Mouse (Mus musculus) MEL (cell line): ENCODE measurements around the gene Prpf19. TPM values are rescaled to one million over a fixed set of nuclear protein-coding genes. Genes with fewer than 3 reads are reported as not detected.

Experiments
- DNase-seq: peaks from one replicate; pipeline ENCODE4 v3.0.0; 2011; ENCODE audit warnings: low read depth, low spot score
- H3K27ac ChIP-seq: 2 replicates; pipeline ENCODE4 v1.5.1; 2012; ENCODE audit warnings: low read depth, mild to moderate bottlenecking, control low read depth, low read length, moderate library complexity; ENCODE audit not compliant: control insufficient read depth
- H3K27me3 ChIP-seq, 2 experiments: fragments of 150-350 bp in 1 of 2; sonication (generic) in 1 of 2; 2 replicates each; pipeline ENCODE4 v1.6.1; 2012; ENCODE audit warnings: low read length in 2 of 2, mild to moderate bottlenecking in 2 of 2, improper control_type of control experiment in 1 of 2, moderate library complexity in 1 of 2; ENCODE audit not compliant: insufficient read depth in 2 of 2, control insufficient read depth in 1 of 2
- H3K36me3 ChIP-seq, 2 experiments: 2 replicates each; pipeline ENCODE4 v1.6.1; 2012 to 2014; ENCODE audit warnings: low read length in 2 of 2, improper control_type of control experiment in 1 of 2, inconsistent platforms in 1 of 2, mild to moderate bottlenecking in 1 of 2; ENCODE audit not compliant: insufficient read depth in 2 of 2, control insufficient read depth in 1 of 2
- H3K4me1 ChIP-seq, 2 experiments: fragments of 150-350 bp in 1 of 2; sonication (generic) in 1 of 2; 2 replicates each; pipeline ENCODE4 v1.6.1; 2012; ENCODE audit warnings: low read length in 2 of 2, improper control_type of control experiment in 1 of 2, mild to moderate bottlenecking in 1 of 2; ENCODE audit not compliant: insufficient read depth in 2 of 2, control insufficient read depth in 1 of 2
- H3K4me3 ChIP-seq, 2 experiments: fragments of 150-350 bp in 1 of 2; sonication (generic) in 1 of 2; 2 replicates each; pipeline ENCODE4 v1.5.1; 2012; ENCODE audit warnings: low read depth in 2 of 2, low read length in 2 of 2, mild to moderate bottlenecking in 2 of 2, moderate library complexity in 2 of 2, control low read depth in 1 of 2, improper control_type of control experiment in 1 of 2; ENCODE audit not compliant: control insufficient read depth in 1 of 2, insufficient read depth in 1 of 2
- H3K79me2 ChIP-seq: 2 replicates; pipeline ENCODE4 v1.6.1; 2012; ENCODE audit warnings: mild to moderate bottlenecking, low read length, moderate library complexity; ENCODE audit not compliant: control insufficient read depth, poor library complexity, insufficient read depth
- H3K9ac ChIP-seq: 2 replicates; pipeline ENCODE4 v1.6.1; 2012; ENCODE audit warnings: low read depth, mild to moderate bottlenecking, control low read depth, low read length, moderate library complexity; ENCODE audit not compliant: control insufficient read depth, poor library complexity, severe bottlenecking
- H3K9me3 ChIP-seq: fragments of 150-350 bp; sonication (generic); replicated peaks from 2 replicates; pipeline ENCODE4 v1.6.1; 2012; ENCODE audit warnings: mild to moderate bottlenecking, low read length, improper control_type of control experiment, moderate library complexity; ENCODE audit not compliant: insufficient read depth
- BHLHE40 ChIP-seq: IDR thresholded peaks from 2 replicates; pipeline ENCODE4 v1.6.1; 2012; ENCODE audit warnings: low read depth, mild to moderate bottlenecking, inconsistent platforms, low read length, improper control_type of control experiment, borderline replicate concordance
- CTCF ChIP-seq, 3 experiments: IDR thresholded peaks in 2 of 3; conservative IDR thresholded peaks in 1 of 3; 2 replicates each; pipeline ENCODE4 v1.5.1; 2011 to 2012; ENCODE audit warnings: low read length in 3 of 3, low read depth in 2 of 3, mild to moderate bottlenecking in 2 of 3, improper control_type of control experiment in 1 of 3, inconsistent platforms in 1 of 3, mixed read lengths in 1 of 3, moderate library complexity in 1 of 3; ENCODE audit not compliant: control insufficient read depth in 1 of 3, insufficient read depth in 1 of 3, poor library complexity in 1 of 3, severe bottlenecking in 1 of 3
- EP300 ChIP-seq, 2 experiments: IDR thresholded peaks; 2 replicates each; pipeline ENCODE4 v1.6.1; 2011; ENCODE audit warnings: improper control_type of control experiment in 2 of 2, low read length in 2 of 2, low read depth in 1 of 2, mild to moderate bottlenecking in 1 of 2
- POLR2A ChIP-seq, 2 experiments: IDR thresholded peaks; 2 replicates each; pipeline ENCODE4 v1.6.1; 2011 to 2012; ENCODE audit warnings: low read length in 2 of 2, mild to moderate bottlenecking in 2 of 2, control low read depth in 1 of 2, improper control_type of control experiment in 1 of 2, low read depth in 1 of 2, moderate library complexity in 1 of 2; ENCODE audit not compliant: control insufficient read depth in 1 of 2, insufficient read depth in 1 of 2, poor library complexity in 1 of 2
- RAD21 ChIP-seq: IDR thresholded peaks from 2 replicates; pipeline ENCODE4 v1.6.1; 2011; ENCODE audit warnings: mild to moderate bottlenecking, low read depth, low read length, improper control_type of control experiment
- RCOR1 ChIP-seq: IDR thresholded peaks from 2 replicates; pipeline ENCODE4 v1.6.1; 2012; ENCODE audit warnings: low read depth, mild to moderate bottlenecking, inconsistent platforms, low read length, improper control_type of control experiment
- SIN3A ChIP-seq: IDR thresholded peaks from 2 replicates; pipeline ENCODE4 v1.6.1; 2012; ENCODE audit warnings: low read length, improper control_type of control experiment, inconsistent platforms
- SMC3 ChIP-seq: IDR thresholded peaks from 2 replicates; pipeline ENCODE4 v1.6.1; 2011; ENCODE audit warnings: low read depth, low read length, improper control_type of control experiment
- USF1 ChIP-seq: IDR thresholded peaks from 2 replicates; pipeline ENCODE4 v1.6.1; 2014; ENCODE audit warnings: low read depth, mild to moderate bottlenecking, inconsistent platforms, low read length, improper control_type of control experiment, moderate library complexity
- ZKSCAN1 ChIP-seq: IDR thresholded peaks from 2 replicates; pipeline ENCODE4 v1.6.1; 2012; ENCODE audit warnings: low read depth, mild to moderate bottlenecking, inconsistent platforms, low read length, improper control_type of control experiment, moderate library complexity
- ZMIZ1 ChIP-seq: IDR thresholded peaks from 2 replicates; pipeline ENCODE4 v1.6.1; 2012; ENCODE audit warnings: low read depth, mild to moderate bottlenecking, inconsistent platforms, low read length, improper control_type of control experiment, moderate library complexity
- ZNF384 ChIP-seq: IDR thresholded peaks from 2 replicates; pipeline ENCODE4 v1.6.1; 2012; ENCODE audit warnings: low read depth, mild to moderate bottlenecking, inconsistent platforms, low read length, improper control_type of control experiment
- polyA plus RNA-seq, 2 experiments: library from polyadenylated mRNA; stranded (reverse) in 1 of 2; unstranded in 1 of 2; fragments of >175 nt in 1 of 2; fragments of >200 nt in 1 of 2; gene quantifications; 2 replicates each; pipeline versions ENCODE4 v1.2.1 to v1.2.4; 2012; ENCODE audit warnings: low replicate concordance in 2 of 2, low read depth in 1 of 2; ENCODE audit not compliant: insufficient read length in 2 of 2, insufficient read depth in 1 of 2, missing spikeins in 1 of 2
- total RNA-seq: library from RNA; depleted of rRNA; stranded (reverse); fragments of 300-350 nt; gene quantifications from 2 replicates; pipeline ENCODE4 v1.2.3, GENCODE M21; 2012

The Prpf19 gene
- total and polyA plus RNA-seq, 3 experiments = 128 to 363 (median 158) TPM

- Histone ChIP-seq H3K9me3 (no peaks in the 10 kb centered on the region), H3K9ac (no peak overlapping the region), H3K27ac (no peak overlapping the region), H3K79me2 (no peaks in the 10 kb centered on the region), H3K36me3 (no peaks in the 10 kb centered on the region), H3K4me3 (no peak overlapping the region), H3K27me3 (peaks cover 2 to 7% of the 10 kb centered on the region in 2 experiments), H3K4me1 (no peaks in the 10 kb centered on the region)
- TF ChIP-seq SMC3 (no peak), ZKSCAN1 (no peak), POLR2A (IDR thresholded peaks at IDR 0.05; ENCODE audit: control insufficient read depth in 1 of 2, insufficient read depth in 1 of 2, low read depth in 1 of 2, low read length in 2 of 2, poor library complexity in 1 of 2) (no peak), RAD21 (no peak)
- no peak for DNase-seq
Observed at GRCm38 (mm10) chr19:10926123-10926621, 31.1 kb downstream of the Prpf19 start.

- TF ChIP-seq USF1 (peak; percentile 40; the same call in 1 of the 2 replicates), ZNF384 (peak; percentile 47), SIN3A (no peak)
- Histone ChIP-seq H3K79me2 (no peaks in the 10 kb centered on the region), H3K27ac (no peak overlapping the region), H3K9me3 (no peaks in the 10 kb centered on the region), H3K9ac (no peak overlapping the region), H3K36me3 (no peaks in the 10 kb centered on the region), H3K4me1 (peaks cover 0 to 2% of the 10 kb centered on the region in 2 experiments; a peak in 1 of 4 replicates), H3K4me3 (no peak overlapping the region), H3K27me3 (peaks cover 2 to 7% of the 10 kb centered on the region in 2 experiments)
- no peak for DNase-seq
Observed at GRCm38 (mm10) chr19:10926666-10927065, 31.6 kb downstream of the Prpf19 start.

DNA sequence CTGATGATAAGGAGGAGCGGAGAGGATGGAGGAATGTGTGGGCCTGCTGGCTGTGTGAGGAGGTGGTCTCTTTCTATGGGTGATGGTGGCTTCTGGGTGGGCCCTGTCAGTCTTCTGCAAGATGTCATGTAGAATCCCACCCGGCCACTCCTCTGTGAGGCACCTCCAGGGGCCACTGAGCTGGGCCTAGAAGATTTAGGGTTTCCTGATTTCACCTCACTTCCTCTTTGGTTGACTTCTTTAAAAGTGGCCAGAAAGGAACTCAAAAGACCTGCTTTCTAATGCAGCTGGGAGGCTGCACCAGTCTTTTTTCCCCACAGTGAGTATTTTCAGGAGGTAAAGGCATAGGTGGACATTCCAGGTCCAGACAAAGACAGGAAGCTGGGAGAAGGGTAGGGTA, 35.6 kb downstream of the Prpf19 start:
- Histone ChIP-seq H3K9me3 (no peaks in the 10 kb centered on the region), H3K4me3 (no peak overlapping the region), H3K4me1 (peaks cover 0 to 10% of the 10 kb centered on the region in 2 experiments; a peak in 1 of 4 replicates), H3K36me3 (no peaks in the 10 kb centered on the region), H3K27ac (no peak overlapping the region), H3K9ac (no peak overlapping the region), H3K27me3 (peaks cover 2 to 4% of the 10 kb centered on the region in 2 experiments; a peak in 3 of 4 replicates), H3K79me2 (no peaks in the 10 kb centered on the region)
- no peak for TF ChIP-seq ZMIZ1
- no peak for TF ChIP-seq EP300 (IDR thresholded peaks at IDR 0.05; ENCODE audit: low read depth in 1 of 2, low read length in 2 of 2)
- TF ChIP-seq RCOR1 = no peak
- no peak for TF ChIP-seq BHLHE40
- no peak for TF ChIP-seq CTCF (IDR thresholded peaks at IDR 0.05 in 2 of 3, conservative IDR thresholded peaks at IDR 0.05 in 1 of 3; ENCODE audit: control insufficient read depth in 1 of 3, insufficient read depth in 1 of 3, low read depth in 2 of 3, low read length in 3 of 3, poor library complexity in 1 of 3, severe bottlenecking in 1 of 3)
- TF ChIP-seq USF1 = no peak
- DNase-seq = no peak
